Comparison of ENCODE assay signal across 8 mouse cellular contexts in genomic region chr16:21433543-21433942, GRCm38 (mm10). TPM values are rescaled to one million over a fixed set of nuclear protein-coding genes. Genes with fewer than 3 reads are reported as not detected.
DNase-seq lines count a peak whose midpoint lies in the region; ATAC-seq and TF ChIP-seq lines count a peak whose summit lies in the region.
"Had no signal": no experiment of that assay in that cellular context is flagged by ENCODE, and none has a peak within 500 bp of the region (broad histone marks: within the 10 kb centered on the region; RNA-seq: fewer than 3 reads in every experiment).

No protein-coding gene starts in this region.

- no peak overlapping the region for H3K4me2 ChIP-seq in kidney, postnatal 0 days (ENCODE audit: low read length)
- H3K4me2 ChIP-seq: forebrain, embryonic 13.5 days had no signal

- no peak overlapping the region for H3K9ac ChIP-seq in kidney, postnatal 0 days (ENCODE audit: low read depth, low read length)
- H3K9ac ChIP-seq: forebrain, embryonic 13.5 days had no signal

- TF ChIP-seq CTCF in kidney, postnatal 0 days (IDR thresholded peaks at IDR 0.05; ENCODE audit: low read depth), result peak; percentile 64

- H3K27me3 ChIP-seq in kidney, postnatal 0 days (ENCODE audit: insufficient read depth, low read length), result no peaks in the 10 kb centered on the region
- H3K27me3 ChIP-seq: forebrain, embryonic 13.5 days had no signal

- no peaks in the 10 kb centered on the region for H3K9me3 ChIP-seq in kidney, postnatal 0 days (replicated peaks; ENCODE audit: low read length)
- H3K9me3 ChIP-seq: forebrain, embryonic 13.5 days had no signal

- no peak overlapping the region for H3K27ac ChIP-seq in kidney, postnatal 0 days
- H3K27ac ChIP-seq: forebrain, embryonic 13.5 days had no signal

- WGBS in kidney, postnatal 0 days, result 52% methylated on average over 3 of the region's 3 CpGs

- no peak overlapping the region for H3K4me3 ChIP-seq in kidney, postnatal 0 days (replicated peaks; ENCODE audit: low read depth, low read length)
- H3K4me3 ChIP-seq: forebrain, embryonic 13.5 days had no signal

- H3K36me3 ChIP-seq in kidney, postnatal 0 days (ENCODE audit: insufficient read depth, low read length), result no peaks in the 10 kb centered on the region; the same call in 1 of the 2 replicates

- H3K4me1 ChIP-seq in kidney, postnatal 0 days (replicated peaks; ENCODE audit: insufficient read depth, low read length), result 0 out of 2 replicates have a peak, but pooled peaks cover 4% of the 10 kb centered on the region
- H3K4me1 ChIP-seq: forebrain, embryonic 13.5 days had no signal

- ATAC-seq in kidney, postnatal 0 days (replicated peaks; ENCODE audit: low FRiP score, low read depth), result no peak
- no peak for ATAC-seq in frontal cortex, adult (ENCODE audit: low TSS enrichment)
- ATAC-seq: forebrain, embryonic 13.5 days had no signal

- peak; percentile 35 for DNase-seq in kidney, postnatal 0 days (ENCODE audit: low spot score)
- DNase-seq in kidney, adult 11 months, result no peak
- DNase-seq in thymus, postnatal 4 days, result peak; percentile 33
- DNase-seq in thymus, postnatal 25 days, result no peak
- DNase-seq in adipocyte (ENCODE audit: low spot score), result peak; percentile 36
- DNase-seq in kidney, postnatal 25 days, result no peak

RNA-seq across cellular contexts. Expression of gene Vps8, which starts 10.6 kb away (rescaled TPM):
- polyA plus RNA-seq in kidney, postnatal 0 days (2015; fragmentation: Nextera tagmentation; extraction: Ambion mirVana), result 28.8 and 34.4 TPM in 2 replicates

Comparison
In these comparisons a context has a peak if more than half of its experiments do, and no peak if none do; other contexts are left out.
1. DNase-seq: peak in kidney, postnatal 0 days (single experiment), thymus, postnatal 4 days (single experiment) and adipocyte (single experiment); none in kidney, adult 11 months (single experiment), thymus, postnatal 25 days (single experiment) and kidney, postnatal 25 days (0 of 2).